Mouse (Mus musculus): ENCODE data around the gene Stard13.

Gene Stard13

DNA sequence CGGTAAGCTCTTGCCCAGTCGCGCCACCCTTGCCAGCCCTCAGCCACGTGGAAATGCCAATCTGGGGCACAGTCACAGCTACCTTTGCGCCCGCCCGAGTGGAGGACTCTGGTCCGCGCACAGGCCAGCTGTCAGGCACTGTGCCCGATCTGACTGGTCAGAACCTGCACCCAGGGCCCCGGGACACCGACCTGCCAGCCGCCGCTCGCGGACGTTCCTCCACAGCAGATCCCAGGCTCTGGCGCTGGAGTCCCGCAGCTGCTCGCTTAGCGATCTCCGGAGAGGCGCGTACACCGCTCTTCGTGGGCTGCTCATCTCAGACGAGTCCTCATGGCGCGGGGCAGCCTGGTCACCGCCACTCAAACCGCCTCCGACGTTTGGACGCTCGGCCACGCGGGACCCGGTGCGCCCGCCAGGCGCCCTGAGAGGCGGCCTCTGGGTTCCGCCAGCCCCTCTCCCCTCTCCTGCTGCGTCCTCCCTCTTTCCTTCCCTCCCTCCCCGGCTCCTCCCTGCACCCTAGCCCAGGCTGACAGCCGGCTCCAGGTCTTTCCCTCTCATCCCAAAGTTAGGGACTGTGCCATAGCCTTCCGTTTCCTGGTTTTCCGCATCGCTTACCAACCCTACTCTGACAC is at the start of gene Stard13:
Stard13 (minus strand) TSS at position 437 of the 632 bp plus-strand sequence.
- in situ Hi-C loops (cut with MboI; ENCODE audit: low pct_unique_long_range_greater_than_20kb in 1 of 2, low sequenced_read_pairs in 2 of 2, unreplicated experiment in 1 of 2): no loop called here

DNA sequence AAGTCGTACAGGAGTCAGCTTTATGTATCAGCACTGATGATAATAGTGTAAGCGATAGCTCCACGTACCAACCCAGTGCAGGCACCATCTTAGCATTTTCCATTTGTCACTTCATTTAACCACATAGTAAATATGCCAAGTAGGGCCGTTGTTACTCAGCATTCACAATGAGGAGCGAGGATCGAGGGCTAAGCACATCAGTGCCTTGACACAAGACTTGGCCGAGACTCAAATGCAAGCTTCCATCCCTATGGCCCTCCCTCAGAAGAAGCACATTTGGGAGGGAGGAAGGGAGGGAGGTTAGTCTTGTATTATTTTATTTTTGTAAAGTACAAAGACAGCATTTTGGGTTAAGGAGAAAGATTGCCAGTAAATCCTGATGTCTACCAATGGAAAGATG is 45.9 kb upstream of the Stard13 start:
- in situ Hi-C loops (cut with MboI; ENCODE audit: low pct_unique_long_range_greater_than_20kb in 1 of 2, low sequenced_read_pairs in 2 of 2, unreplicated experiment in 1 of 2): no loop called here

DNA sequence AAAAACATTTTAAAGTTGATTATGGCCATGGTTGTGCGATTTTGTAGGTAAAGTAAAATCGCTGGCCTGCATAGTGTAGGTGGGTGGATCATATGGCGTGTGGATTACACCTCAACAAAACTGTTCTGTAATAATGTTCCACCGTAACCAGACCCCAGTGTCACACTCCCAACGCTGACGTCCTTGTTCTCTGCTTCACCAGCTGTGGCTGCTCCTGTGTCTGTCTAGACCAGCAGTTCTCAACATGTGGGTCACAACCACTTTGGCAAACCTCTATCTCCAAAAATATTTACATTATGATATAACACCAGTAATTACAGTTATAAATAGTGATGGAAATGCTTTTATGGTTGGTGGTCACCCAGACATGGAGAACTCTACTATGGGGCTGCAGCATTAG is 44.3 kb upstream of the Stard13 start:
- in situ Hi-C loops (cut with MboI; ENCODE audit: low pct_unique_long_range_greater_than_20kb in 1 of 2, low sequenced_read_pairs in 2 of 2, unreplicated experiment in 1 of 2): no loop called here

DNA sequence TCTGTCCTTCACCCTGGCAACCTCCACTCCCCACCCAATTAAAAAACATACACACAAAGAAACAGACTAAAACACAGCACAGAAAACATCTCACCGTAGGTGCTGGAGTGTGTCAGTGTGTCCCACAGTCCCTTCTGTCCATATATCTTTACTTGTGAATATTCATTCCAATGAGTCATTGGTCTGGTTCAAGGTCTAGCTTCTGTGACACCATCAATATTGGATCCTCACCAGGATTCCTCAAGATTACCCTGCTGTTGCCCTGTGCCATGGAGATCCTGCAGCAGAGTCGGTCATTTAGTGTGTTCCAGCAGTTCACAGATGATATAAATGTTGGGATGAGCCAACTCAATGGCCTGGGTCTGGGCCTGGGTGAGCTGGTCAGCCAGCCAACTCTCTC is 42.4 kb upstream of the Stard13 start:
- in situ Hi-C loops (cut with MboI; ENCODE audit: low pct_unique_long_range_greater_than_20kb in 1 of 2, low sequenced_read_pairs in 2 of 2, unreplicated experiment in 1 of 2): no loop called here

DNA sequence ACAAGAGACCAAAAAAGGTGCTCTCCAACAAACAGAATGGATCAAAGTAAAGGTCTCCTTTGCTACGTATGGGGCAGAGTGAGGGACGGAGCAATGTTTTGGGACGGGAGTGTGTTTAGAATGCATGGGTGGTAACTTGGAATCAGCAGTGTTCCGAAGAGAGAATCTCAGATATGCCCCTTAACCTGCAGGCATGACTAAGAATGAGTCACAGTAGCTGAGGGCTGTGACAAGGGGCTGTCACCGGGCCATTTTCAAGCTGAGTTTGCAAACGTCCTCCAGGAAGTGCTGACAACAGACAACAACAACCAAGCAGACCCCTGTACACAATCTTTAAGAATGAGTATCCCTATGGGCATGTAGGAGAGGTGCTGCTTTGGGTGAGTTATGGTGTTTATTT is 40.6 kb upstream of the Stard13 start:
- in situ Hi-C loops (cut with MboI; ENCODE audit: low pct_unique_long_range_greater_than_20kb in 1 of 2, low sequenced_read_pairs in 2 of 2, unreplicated experiment in 1 of 2): no loop called here

DNA sequence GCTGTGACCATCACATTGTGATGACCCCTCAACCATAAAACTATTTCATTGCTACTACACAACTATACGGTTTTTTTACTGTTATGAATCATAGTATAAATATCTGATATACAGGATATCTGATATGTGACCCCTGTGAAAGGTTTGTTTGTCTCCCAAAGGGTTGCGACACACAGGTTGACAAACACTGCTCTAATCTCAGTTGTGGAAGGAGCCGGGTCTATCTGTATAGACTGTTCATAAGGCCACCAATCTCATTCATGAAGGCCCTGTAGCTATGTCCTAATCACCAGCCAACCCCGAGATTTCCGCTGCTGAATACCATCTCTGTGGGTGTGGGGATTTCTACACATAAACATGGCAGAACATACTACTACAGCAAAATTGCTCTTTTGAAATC is 37.2 kb upstream of the Stard13 start:
- in situ Hi-C loops (cut with MboI; ENCODE audit: low pct_unique_long_range_greater_than_20kb in 1 of 2, low sequenced_read_pairs in 2 of 2, unreplicated experiment in 1 of 2): no loop called here

DNA sequence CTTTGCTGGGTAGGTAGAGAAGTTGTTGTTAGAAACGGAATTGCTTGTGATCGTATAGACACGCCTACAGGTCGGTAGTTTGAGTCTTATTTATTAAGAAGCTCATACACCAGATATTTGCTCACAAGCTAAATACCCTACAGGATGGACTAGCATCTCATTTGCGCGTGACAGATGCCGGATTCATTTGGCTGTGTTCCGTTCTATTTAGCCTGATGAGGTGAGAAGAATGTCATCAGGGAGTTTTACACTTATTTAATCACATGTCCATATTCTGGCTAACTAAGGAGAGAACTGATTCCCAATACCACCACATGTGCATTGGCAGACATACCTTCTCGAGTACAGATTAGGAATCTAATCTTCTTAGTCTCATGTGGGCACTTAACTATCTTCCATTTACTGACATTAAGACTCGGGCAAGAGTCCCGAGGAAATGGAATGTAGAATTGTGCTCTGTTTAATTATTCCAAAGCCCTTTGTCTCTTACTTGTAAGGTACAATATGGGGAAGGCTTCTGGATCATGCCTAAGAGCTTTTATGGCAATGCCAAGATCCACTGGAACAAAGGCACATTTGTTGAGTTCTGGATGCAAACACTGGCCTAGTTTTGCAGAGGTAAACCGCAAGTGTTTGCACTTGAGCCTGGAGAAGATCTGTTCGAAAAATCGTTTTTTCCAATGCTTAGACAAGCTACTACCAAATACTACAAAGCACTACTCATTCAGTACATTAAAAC is 33.4 kb upstream of the Stard13 start:
- in situ Hi-C loops (cut with MboI; ENCODE audit: low pct_unique_long_range_greater_than_20kb in 1 of 2, low sequenced_read_pairs in 2 of 2, unreplicated experiment in 1 of 2): no loop called here

DNA sequence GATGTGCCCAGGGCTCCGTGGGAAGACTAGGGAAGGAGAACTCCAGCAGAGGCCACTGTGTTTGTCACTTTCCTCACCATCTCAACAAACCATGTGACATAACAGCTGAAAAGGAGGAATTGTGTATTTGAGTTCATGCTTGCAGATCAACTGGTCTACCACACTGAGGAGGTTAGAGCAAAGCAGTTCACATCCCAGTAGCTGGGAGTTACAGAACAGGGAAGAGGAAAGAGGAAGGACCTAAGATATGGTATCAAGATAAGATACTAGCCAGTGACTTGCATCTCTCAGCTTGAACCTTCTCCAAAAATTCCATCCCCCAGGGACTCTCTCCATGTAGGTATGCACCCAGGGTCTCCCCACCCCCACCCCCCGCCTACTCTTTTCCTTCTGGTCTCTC is 27.9 kb upstream of the Stard13 start:
- in situ Hi-C loops (cut with MboI; ENCODE audit: low pct_unique_long_range_greater_than_20kb in 1 of 2, low sequenced_read_pairs in 2 of 2, unreplicated experiment in 1 of 2): no loop called here

DNA sequence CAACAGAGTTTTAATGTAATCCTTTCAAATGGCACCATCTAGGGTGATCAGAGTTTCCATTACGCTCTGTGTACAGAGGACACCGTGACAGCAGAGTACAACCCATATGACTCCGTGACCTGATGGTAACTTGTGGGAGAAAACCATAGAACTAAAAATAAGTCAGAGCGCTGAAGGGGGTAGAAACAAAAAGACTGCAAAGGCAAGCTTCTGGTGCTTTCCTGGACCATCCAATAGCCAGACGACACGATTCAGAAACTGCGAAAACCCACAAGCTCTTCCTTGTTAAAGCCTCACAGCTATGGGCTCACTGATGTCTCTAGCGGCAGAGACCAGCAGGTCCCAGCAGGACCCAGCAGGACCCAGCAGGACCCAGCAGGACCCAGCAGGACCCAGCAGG is 18.6 kb upstream of the Stard13 start:
- in situ Hi-C loops (cut with MboI; ENCODE audit: low pct_unique_long_range_greater_than_20kb in 1 of 2, low sequenced_read_pairs in 2 of 2, unreplicated experiment in 1 of 2): no loop called here

DNA sequence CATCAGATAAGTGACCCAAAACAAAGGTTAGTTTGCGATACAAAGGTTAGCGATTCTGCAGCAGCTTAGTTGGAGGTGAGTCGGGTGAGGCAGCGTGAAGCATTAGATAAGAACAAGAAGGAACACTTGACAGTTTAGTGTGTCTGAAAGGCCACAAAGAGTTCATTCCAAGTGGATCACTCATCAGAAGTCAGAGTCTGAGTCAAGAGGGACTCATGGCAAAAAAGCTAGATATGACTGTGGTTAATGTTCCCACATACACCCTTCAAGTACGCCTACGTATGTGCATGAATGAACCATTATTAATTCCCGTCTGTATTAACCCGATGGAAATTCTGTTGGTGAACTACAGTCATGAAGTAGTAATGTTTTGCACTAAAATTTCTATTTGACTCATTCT is 18.0 kb upstream of the Stard13 start:
- in situ Hi-C loops (cut with MboI; ENCODE audit: low pct_unique_long_range_greater_than_20kb in 1 of 2, low sequenced_read_pairs in 2 of 2, unreplicated experiment in 1 of 2): no loop called here

DNA sequence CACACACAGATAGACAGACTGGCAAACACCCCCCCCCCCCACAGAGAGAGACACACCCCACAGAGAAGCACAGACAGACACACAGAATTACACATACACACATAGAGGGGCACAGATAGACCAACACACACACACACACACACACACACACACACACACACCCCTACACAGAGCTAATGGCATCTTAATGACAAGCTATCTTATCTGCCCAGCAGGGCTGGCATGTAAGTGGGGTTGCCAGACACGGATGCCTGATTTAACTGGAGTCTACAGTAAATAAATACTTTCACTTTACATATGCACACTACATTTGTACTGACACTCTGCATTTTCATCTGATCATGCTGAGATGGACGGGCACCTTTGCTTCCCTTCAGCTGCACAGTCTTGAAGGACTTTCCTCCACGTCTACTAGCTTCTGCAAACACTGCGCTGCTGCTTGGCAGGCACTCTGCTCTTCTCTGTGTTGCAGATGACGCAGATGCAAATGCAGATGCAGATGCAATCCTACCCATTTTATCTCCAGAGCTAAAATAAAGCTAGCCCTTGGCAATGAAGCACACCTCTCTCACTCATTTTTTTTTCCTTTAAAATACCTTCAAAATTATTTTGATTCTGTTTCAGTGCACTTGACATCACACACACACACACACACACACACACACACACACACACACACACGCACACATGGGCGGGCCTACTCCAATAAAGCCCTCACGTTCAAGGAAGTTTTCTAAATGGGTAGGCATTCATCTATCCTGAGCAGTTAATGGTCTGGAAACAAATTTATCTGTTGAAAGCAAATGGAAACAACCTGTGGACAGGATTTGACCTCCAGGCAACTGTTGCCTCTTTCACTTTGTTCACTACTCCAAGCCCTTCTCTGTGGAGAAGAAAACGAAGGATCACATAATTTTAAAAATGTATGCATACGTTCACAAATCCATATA is 15.3 kb upstream of the Stard13 start:
- in situ Hi-C loops (cut with MboI; ENCODE audit: low pct_unique_long_range_greater_than_20kb in 1 of 2, low sequenced_read_pairs in 2 of 2, unreplicated experiment in 1 of 2): no loop called here

DNA sequence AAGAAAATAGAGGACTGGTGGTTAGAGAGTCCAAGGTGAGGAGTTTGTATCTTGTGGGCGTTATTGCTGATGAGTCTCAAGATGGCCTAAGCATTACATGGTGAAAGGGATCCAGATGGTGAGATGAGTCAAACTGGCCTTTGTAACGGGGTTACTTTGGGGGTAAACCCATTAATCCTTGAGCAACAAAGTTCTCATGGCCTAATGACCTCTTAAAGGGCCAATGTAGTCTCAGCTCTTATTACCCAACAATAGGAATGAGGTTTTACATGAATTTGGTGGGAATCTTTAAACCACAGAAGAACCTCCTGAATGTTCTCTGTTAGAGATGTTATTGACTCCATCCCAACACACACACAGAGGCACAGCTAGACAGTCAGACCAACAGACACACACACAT is 14.4 kb upstream of the Stard13 start:
- in situ Hi-C loops (cut with MboI; ENCODE audit: low pct_unique_long_range_greater_than_20kb in 1 of 2, low sequenced_read_pairs in 2 of 2, unreplicated experiment in 1 of 2): no loop called here

DNA sequence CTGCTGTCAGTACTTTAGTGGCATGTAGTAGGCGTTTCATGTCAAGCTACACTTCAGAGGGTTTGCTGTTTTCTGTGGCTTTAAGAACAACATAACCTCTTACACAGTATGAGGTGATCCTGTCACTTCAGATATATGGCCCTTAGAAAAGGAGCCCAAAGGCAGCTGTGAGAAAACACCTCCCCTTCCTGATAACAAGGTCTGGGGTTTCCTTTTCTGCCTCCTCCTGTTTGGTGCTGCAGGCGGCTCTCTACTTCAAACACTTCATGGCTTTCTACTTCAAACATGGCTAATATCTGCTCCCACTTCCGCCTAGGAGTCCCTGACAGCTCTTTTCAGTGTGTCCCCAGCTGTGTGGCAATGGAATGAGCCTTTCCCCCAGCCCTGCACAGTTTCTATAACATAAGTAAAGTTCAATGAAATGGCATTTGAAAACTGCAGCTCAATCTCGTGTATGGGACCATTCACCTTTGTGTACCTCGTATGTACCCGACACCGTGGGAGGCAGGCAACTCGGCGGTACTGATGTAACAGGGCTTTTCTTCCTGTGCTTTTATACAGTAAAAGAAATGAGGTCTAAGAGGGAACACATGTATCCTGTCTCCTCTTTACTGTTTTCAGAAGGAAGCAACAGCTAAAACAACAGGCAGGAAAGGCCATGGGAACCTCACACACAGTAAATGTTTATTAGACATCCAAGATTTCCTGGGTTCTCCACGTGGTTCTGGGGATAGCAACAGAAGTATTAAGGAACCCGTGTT is 13.7 kb upstream of the Stard13 start:
- in situ Hi-C loops (cut with MboI; ENCODE audit: low pct_unique_long_range_greater_than_20kb in 1 of 2, low sequenced_read_pairs in 2 of 2, unreplicated experiment in 1 of 2): no loop called here

DNA sequence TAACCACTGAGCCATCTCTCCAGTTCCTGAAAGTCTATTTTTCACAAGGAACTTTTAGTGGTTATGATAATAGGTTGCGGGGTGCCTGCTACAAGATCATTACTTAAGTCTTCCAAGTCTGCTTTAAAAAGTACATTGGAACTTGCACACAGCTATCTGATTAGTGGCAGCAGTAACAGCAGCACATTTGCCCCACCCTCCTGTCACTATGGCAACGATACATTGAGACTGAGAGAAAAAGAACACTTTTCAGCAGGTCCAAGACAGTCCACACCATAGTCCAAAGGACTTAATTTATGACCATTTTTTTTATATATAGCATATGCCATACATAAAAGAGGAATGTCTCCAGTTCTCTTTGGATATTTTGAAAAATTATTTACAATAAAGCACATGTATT is 12.7 kb upstream of the Stard13 start:
- in situ Hi-C loops (cut with MboI; ENCODE audit: low pct_unique_long_range_greater_than_20kb in 1 of 2, low sequenced_read_pairs in 2 of 2, unreplicated experiment in 1 of 2): no loop called here

DNA sequence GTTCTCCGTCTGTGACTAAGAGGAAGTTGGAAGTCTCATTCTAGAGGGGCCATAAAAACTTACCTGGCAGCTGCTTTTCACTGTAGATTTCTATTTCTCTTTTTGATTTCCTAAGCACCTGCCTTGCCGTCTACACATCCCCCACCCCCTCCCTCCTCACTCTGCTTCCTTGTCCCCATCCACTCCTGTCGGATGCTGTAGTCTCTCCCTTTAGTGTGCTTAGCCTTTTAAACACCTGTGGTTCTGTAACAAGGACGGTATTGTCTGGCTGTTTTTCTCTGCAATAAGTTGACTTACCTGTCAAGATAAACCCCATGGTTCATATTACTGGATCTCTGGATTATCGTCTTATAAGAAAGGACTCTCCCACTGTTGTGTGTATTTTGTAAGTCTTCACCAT is 11.9 kb upstream of the Stard13 start:
- in situ Hi-C loops (cut with MboI; ENCODE audit: low pct_unique_long_range_greater_than_20kb in 1 of 2, low sequenced_read_pairs in 2 of 2, unreplicated experiment in 1 of 2): no loop called here

DNA sequence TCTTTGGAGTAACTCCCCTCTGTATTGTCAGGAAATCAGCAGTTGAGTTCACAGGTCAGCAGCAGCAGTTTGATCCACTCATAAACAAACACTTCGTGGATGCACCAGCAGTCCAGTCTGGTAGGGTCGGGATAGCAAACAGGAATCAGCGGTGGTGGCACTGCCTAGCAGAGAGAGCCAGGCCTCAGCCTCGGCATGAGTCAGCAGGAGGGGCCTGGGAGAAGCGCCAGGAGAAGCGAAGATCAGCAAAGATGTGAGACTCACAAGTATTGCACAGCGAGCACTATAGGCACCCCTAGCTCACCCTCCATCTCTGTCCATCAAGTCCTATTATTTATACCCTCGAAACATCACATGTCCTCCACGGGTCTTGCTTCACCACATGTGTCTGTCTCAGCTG is 5.1 kb upstream of the Stard13 start:
- in situ Hi-C loops (cut with MboI; ENCODE audit: low pct_unique_long_range_greater_than_20kb in 1 of 2, low sequenced_read_pairs in 2 of 2, unreplicated experiment in 1 of 2): no loop called here

DNA sequence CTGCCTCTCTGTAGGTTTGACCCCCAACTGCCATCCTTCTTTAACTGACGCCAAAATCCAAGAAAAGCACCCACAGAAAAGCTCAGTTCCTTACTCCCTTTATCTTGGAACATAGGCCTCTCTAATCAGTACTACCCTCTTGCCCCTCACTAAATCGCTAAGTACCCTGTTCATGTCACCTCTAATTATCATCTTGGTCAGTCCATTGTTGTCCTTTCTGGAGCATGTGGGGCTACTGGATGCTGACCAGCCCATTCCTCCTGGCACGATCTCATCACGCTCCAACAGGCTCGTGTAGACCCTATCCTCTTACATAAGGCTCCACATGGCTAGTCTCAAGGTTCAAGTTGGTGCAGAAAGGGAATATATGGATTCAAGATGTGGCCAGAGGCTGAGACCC is 2.8 kb upstream of the Stard13 start:
- in situ Hi-C loops (cut with MboI; ENCODE audit: low pct_unique_long_range_greater_than_20kb in 1 of 2, low sequenced_read_pairs in 2 of 2, unreplicated experiment in 1 of 2): no loop called here

DNA sequence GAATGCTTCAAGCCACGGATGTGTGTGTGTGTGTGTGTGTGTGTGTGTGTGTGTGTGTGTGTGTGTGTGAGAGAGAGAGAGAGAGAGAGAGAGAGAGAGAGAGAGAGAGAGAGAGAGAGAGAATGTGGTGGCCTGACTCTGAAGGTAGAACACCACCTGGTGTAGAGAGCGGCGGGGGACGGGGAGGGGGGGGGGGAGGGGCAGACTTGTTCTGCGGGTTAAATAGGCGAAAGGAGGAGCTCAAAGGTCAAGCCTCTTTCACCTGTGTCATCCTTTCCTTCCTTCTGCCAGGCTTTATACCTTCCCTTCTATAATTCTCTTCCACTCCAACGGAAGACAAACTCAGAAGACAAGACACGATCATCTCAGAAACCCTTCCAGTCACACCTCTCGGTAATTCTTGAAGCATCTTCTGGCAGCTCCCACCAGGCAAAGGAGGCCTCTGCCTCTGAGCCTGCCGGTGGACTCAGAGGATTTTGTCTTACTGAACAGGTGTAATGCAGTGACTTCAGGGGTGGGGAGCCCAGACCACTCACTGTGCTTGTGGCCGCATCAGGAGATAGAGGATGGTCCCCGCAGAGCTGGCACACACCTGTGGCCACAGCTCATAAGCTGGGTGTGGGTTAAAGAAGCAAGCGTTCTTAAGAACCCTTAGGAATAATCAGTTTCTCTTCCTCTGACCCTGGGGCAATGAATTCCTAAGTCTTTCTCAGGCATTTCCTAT is 898 bp downstream of the Stard13 start:
- in situ Hi-C loops (cut with MboI; ENCODE audit: low pct_unique_long_range_greater_than_20kb in 1 of 2, low sequenced_read_pairs in 2 of 2, unreplicated experiment in 1 of 2): no loop called here

Data from mouse embryonic stem cell (cell line).